Mouse (Mus musculus) intestine, embryonic 14.5 days (tissue): ENCODE data around the gene Gdpd3. TPM values are rescaled to one million over a fixed set of nuclear protein-coding genes. Genes with fewer than 3 reads are reported as not detected.

Experiments used
- ATAC-seq: fragments of 200-750 bp; cut with Nextera tagmentation; replicated peaks from 2 replicates; pipeline ENCODE4 v1.8.0; 2017; ENCODE audit warnings: low read depth, moderate number of reproducible peaks, moderate TSS enrichment, moderate library complexity; ENCODE audit not compliant: low FRiP score, low TSS enrichment
- DNase-seq: peaks from one replicate; pipeline ENCODE4 v3.0.0-alpha.2; 2018; ENCODE audit warnings: low spot score
- H3K27ac ChIP-seq: fragments of 300-500 bp; sonication (generic); 2 replicates; pipeline ENCODE4 v1.5.1; 2014; ENCODE audit warnings: low read depth, mild to moderate bottlenecking, control low read depth
- H3K27me3 ChIP-seq: fragments of 300-500 bp; sonication (generic); replicated peaks from 2 replicates; pipeline ENCODE4 v1.6.1; 2014; ENCODE audit warnings: low read length, control low read depth; ENCODE audit not compliant: control insufficient read depth, insufficient read depth
- H3K36me3 ChIP-seq: fragments of 300-500 bp; sonication (generic); 2 replicates; pipeline ENCODE4 v1.6.1; 2014; ENCODE audit warnings: low read length, control low read depth; ENCODE audit not compliant: control insufficient read depth, insufficient read depth
- H3K4me1 ChIP-seq: fragments of 300-500 bp; sonication (generic); replicated peaks from 2 replicates; pipeline ENCODE4 v1.6.1; 2014; ENCODE audit warnings: low read length, control low read depth, mixed read lengths; ENCODE audit not compliant: control insufficient read depth, insufficient read depth
- H3K4me2 ChIP-seq: fragments of 300-500 bp; sonication (generic); 2 replicates; pipeline ENCODE4 v1.6.1; 2014; ENCODE audit warnings: low read length
- H3K4me3 ChIP-seq: fragments of 300-500 bp; sonication (generic); 2 replicates; pipeline ENCODE4 v1.5.1; 2014; ENCODE audit warnings: low read depth, low read length, control low read depth, mixed read lengths
- H3K9ac ChIP-seq: fragments of 300-500 bp; sonication (generic); 2 replicates; pipeline ENCODE4 v1.6.1; 2014; ENCODE audit warnings: mild to moderate bottlenecking, low read length
- H3K9me3 ChIP-seq: fragments of 300-500 bp; sonication (generic); 2 replicates; pipeline ENCODE4 v1.6.1; 2016; ENCODE audit warnings: low read length, control low read depth; ENCODE audit not compliant: control insufficient read depth
- WGBS: fragments of 180-500 bp; shearing (Covaris S2); extraction: QIAGEN DNeasy Blood & Tissue Kit; methylation state at CpG from one replicate; pipeline ENCODE4 v1.1.7; 2014; 5-methylcytosine and 5-hydroxymethylcytosine counted together
- polyA plus RNA-seq: library from polyadenylated mRNA; unstranded; fragments of >200 nt; fragmentation: Nextera tagmentation; extraction: Ambion mirVana; gene quantifications from 2 replicates; pipeline ENCODE4 v1.2.1, GENCODE M21; 2014

The Gdpd3 gene
- polyA plus RNA-seq, 1 experiment from 2014 or later: 3.9 TPM

DNA sequence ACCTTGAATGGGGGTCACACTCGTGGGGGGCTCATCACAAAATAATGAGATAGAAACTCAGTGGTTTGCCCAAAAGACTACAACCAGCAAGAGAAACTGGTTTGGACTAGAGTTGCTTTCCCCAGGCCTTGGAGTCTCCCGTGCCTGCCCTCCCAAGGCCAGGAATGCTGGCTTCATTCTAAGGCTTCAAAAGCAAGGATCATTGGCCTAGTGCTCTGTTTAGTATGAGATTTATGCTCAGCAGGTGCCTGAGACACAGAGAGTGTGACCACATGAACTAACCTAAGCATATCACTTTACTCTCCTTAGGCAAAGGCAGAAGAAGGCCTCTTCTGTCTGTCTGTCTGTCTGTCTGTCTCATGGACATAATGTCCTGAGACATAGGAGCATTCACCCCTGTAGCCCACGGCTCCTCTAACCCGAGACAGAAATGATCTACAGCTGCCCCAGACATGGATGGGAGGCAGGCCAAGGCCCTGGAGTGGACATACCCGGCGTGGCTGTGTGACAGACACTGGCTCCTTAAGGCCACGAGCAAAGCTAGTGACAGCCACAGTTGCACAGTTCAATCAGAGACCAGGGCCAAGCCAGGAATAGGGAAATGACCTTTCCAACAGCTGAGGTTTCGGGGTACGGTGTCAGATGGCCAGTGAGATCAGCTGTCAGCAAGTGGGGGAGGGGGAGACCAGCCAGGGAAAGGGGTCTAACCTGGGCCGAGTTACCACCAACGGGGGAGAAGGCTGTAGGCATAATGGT lies 36.2 kb downstream of the Gdpd3 start:
- Histone ChIP-seq H3K27me3 (no peaks in the 10 kb centered on the region), H3K9ac (no peak overlapping the region), H3K4me3 (no peak overlapping the region), H3K27ac (no peak overlapping the region), H3K36me3 (peaks cover 16% of the 10 kb centered on the region), H3K9me3 (no peaks in the 10 kb centered on the region), H3K4me2 (no peak overlapping the region), H3K4me1 (peaks cover 18% of the 10 kb centered on the region)
- ATAC-seq: no peak
- 82% methylated on average over 11 of the region's 11 CpGs for WGBS
- DNase-seq: no peak

GRCm38 (mm10) chr7:126803181-126803580 lies 37.0 kb downstream of the Gdpd3 start:
- H3K9me3 ChIP-seq: no peaks in the 10 kb centered on the region
- 70% methylated on average over 6 of the region's 6 CpGs for WGBS
- H3K4me3 ChIP-seq: no peak overlapping the region
- H3K36me3 ChIP-seq: peaks cover 15% of the 10 kb centered on the region; the same call in 1 of the 2 replicates
- H3K27me3 ChIP-seq: no peaks in the 10 kb centered on the region
- ATAC-seq: no peak
- peaks cover 18% of the 10 kb centered on the region for H3K4me1 ChIP-seq
- H3K27ac ChIP-seq: no peak overlapping the region
- H3K4me2 ChIP-seq: no peak overlapping the region
- H3K9ac ChIP-seq: no peak overlapping the region
- no peak for DNase-seq

GRCm38 (mm10) chr7:126803751-126804150 lies 37.6 kb downstream of the Gdpd3 start:
- Histone ChIP-seq H3K27me3 (no peaks in the 10 kb centered on the region), H3K4me3 (no peak overlapping the region), H3K4me1 (peaks cover 20% of the 10 kb centered on the region), H3K36me3 (peaks cover 15% of the 10 kb centered on the region; the same call in 1 of the 2 replicates), H3K27ac (no peak overlapping the region), H3K4me2 (no peak overlapping the region), H3K9ac (no peak overlapping the region), H3K9me3 (no peaks in the 10 kb centered on the region)
- DNase-seq: no peak
- no peak for ATAC-seq

DNA sequence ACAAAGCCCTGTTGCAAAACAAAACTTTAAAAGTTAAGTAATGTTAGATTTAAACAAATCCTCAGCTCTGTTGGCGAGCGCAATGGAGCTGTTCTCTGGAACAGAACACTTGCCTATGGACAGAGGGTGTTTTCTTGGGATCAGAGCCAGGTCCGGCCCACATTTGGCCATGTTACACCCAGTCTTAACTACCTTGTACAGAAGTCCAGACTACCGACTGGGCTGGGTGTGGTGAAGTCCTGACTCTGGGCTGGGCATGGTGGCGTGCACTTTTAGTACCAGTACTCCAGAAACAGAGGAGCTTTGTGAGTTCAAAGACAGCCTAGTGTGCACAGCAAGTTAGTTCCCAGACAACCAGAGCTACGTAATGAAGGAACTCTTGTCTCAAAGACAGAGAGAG lies 40.8 kb downstream of the Gdpd3 start:
- peaks cover 15% of the 10 kb centered on the region for H3K4me1 ChIP-seq
- no peak overlapping the region for H3K4me3 ChIP-seq
- 81% methylated on average over 6 of the region's 6 CpGs for WGBS
- ATAC-seq: no peak
- peaks cover 15% of the 10 kb centered on the region; the same call in 1 of the 2 replicates for H3K36me3 ChIP-seq
- no peak overlapping the region for H3K9ac ChIP-seq
- H3K4me2 ChIP-seq: no peak overlapping the region
- no peaks in the 10 kb centered on the region for H3K9me3 ChIP-seq
- no peaks in the 10 kb centered on the region for H3K27me3 ChIP-seq
- no peak for DNase-seq
- H3K27ac ChIP-seq: no peak overlapping the region

DNA sequence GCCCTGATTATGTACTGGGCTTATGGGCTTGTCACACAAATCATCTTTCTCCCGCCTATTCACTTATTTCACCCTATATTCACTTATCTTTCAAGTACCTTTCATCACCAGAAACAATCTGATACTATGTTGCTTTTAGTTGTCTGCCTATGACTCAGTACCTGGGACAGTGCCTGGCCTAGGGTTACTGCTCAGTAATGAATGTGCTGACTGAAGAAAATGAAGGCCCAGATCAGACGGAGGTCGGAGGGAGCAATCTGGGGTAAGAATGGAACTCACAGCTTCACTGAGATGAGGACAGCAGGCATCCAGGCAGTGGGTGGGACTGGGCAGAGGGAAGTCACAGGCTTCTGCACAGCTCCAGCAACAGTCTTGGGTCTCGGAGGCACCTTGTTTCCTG lies 41.3 kb downstream of the Gdpd3 start:
- Histone ChIP-seq H3K4me1 (peaks cover 15% of the 10 kb centered on the region), H3K27me3 (no peaks in the 10 kb centered on the region), H3K9me3 (no peaks in the 10 kb centered on the region), H3K4me2 (peak overlapping the region; percentile 87), H3K27ac (no peak overlapping the region), H3K9ac (no peak overlapping the region; the same call in 1 of the 2 replicates), H3K4me3 (no peak overlapping the region), H3K36me3 (peaks cover 15% of the 10 kb centered on the region; the same call in 1 of the 2 replicates)
- 73% methylated on average over 4 of the region's 4 CpGs for WGBS
- ATAC-seq (no peak), DNase-seq (no peak)

GRCm38 (mm10) chr7:126808703-126809455 lies 42.7 kb downstream of the Gdpd3 start:
- Histone ChIP-seq H3K27me3 (no peaks in the 10 kb centered on the region), H3K27ac (peak overlapping the region; percentile 76), H3K36me3 (0 out of 2 replicates have a peak, but pooled peaks cover 11% of the 10 kb centered on the region), H3K9me3 (no peaks in the 10 kb centered on the region), H3K4me3 (peak overlapping the region; percentile 73), H3K4me2 (peak overlapping the region; percentile 87), H3K9ac (peak overlapping the region; percentile 69), H3K4me1 (peaks cover 15% of the 10 kb centered on the region)
- DNase-seq (peak; percentile 87), ATAC-seq (peak; percentile 94)
- WGBS: under 1% methylated on average over 43 of the region's 43 CpGs

DNA sequence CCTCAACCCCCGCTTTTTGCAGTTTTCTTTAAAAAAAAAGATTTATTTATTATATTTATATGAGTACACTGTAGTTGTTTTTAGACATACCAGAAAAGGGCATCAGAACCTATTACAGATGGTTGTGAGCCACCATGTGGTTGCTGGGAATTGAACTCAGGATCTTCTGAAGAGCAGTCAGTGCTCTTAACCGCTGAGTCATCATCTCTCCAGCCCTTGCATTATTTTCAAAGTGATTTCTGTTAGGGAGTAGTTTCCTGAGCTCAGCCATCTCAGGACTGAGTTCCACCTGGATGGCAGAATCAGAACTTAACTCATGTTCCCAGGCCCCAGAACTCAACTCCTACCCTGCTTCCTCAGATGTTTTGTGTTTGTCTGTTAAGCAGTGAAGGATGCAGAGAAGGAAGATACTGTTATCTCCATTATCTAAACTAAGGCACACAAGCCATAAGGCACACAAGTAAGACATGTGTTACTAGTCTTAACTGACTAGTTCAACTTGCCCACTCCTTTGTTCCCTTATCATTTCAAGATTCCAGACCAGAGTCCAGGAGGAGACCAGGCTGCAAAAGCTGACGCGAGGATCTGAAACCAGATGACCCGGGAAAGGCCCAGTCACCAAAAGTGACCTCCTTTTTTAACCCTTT lies 43.7 kb downstream of the Gdpd3 start:
- Histone ChIP-seq H3K27ac (peak overlapping the region; percentile 76; the same call in 1 of the 2 replicates), H3K27me3 (no peaks in the 10 kb centered on the region), H3K4me1 (peaks cover 15% of the 10 kb centered on the region), H3K9me3 (no peaks in the 10 kb centered on the region), H3K9ac (peak overlapping the region; percentile 69), H3K4me2 (peak overlapping the region; percentile 87), H3K36me3 (0 out of 2 replicates have a peak, but pooled peaks cover 7% of the 10 kb centered on the region), H3K4me3 (0 out of 2 replicates have a peak overlapping the region, but pooled peaks have one; percentile 73)
- no peak for ATAC-seq
- 56% methylated on average over 5 of the region's 5 CpGs for WGBS
- DNase-seq: no peak

GRCm38 (mm10) chr7:126815726-126816222 lies 49.6 kb downstream of the Gdpd3 start:
- H3K9ac ChIP-seq: no peak overlapping the region
- 66% methylated on average over 8 of the region's 8 CpGs for WGBS

More at GRCm38 (mm10) chr7:126815726-126816222, 49.6 kb downstream of the Gdpd3 start:
- H3K36me3 ChIP-seq: no peaks in the 10 kb centered on the region
- H3K4me2 ChIP-seq: no peak overlapping the region
- H3K27me3 ChIP-seq: no peaks in the 10 kb centered on the region
- no peaks in the 10 kb centered on the region for H3K9me3 ChIP-seq
- DNase-seq (no peak), ATAC-seq (no peak)
- no peak overlapping the region for H3K4me3 ChIP-seq
- H3K4me1 ChIP-seq: no peaks in the 10 kb centered on the region
- no peak overlapping the region for H3K27ac ChIP-seq
